Comparison of ENCODE assay signal across 15 mouse cellular contexts in genomic region chr16:21537312-21537711, GRCm38 (mm10).
DNase-seq lines count a peak whose midpoint lies in the region; ATAC-seq and TF ChIP-seq lines count a peak whose summit lies in the region.
"Had no signal": no experiment of that assay in that cellular context is flagged by ENCODE, and none has a peak within 500 bp of the region (broad histone marks: within the 10 kb centered on the region; RNA-seq: fewer than 3 reads in every experiment).

No protein-coding gene starts in this region.

- 73% methylated on average over 3 of the region's 3 CpGs for WGBS in liver, adult 2 months
- 58% methylated on average over 3 of the region's 3 CpGs for WGBS in embryonic facial prominence, embryonic 14.5 days

- TF ChIP-seq POLR2A in liver, adult 2 months (IDR thresholded peaks at IDR 0.05; ENCODE audit: extremely low read depth, insufficient read depth, low read length): no peak

- H3K4me1 ChIP-seq in liver, adult 2 months (ENCODE audit: control insufficient read depth, insufficient read depth, low read length): peaks cover 9% of the 10 kb centered on the region
- peaks cover 2% of the 10 kb centered on the region; the same call in 1 of the 2 replicates for H3K4me1 ChIP-seq in E14TG2a.4 (replicated peaks; ENCODE audit: low read depth, low read length)
- H3K4me1 ChIP-seq in embryonic facial prominence, embryonic 14.5 days (ENCODE audit: control insufficient read depth, insufficient read depth, low read length): no peaks in the 10 kb centered on the region
- H3K4me1 ChIP-seq: hindbrain, embryonic 13.5 days; midbrain, embryonic 12.5 days had no signal

- H3K9me3 ChIP-seq in E14TG2a.4 (ENCODE audit: low read length): no peaks in the 10 kb centered on the region
- H3K9me3 ChIP-seq in embryonic facial prominence, embryonic 14.5 days (ENCODE audit: control insufficient read depth, low read length): no peaks in the 10 kb centered on the region
- H3K9me3 ChIP-seq: hindbrain, embryonic 13.5 days; kidney, embryonic 15.5 days; midbrain, embryonic 12.5 days had no signal

- H3K4me2 ChIP-seq in embryonic facial prominence, embryonic 14.5 days (ENCODE audit: low read depth, low read length): no peak overlapping the region
- H3K4me2 ChIP-seq: heart, embryonic 11.5 days; hindbrain, embryonic 13.5 days; kidney, embryonic 15.5 days; midbrain, embryonic 12.5 days had no signal

- H3K79me2 ChIP-seq in liver, adult 2 months (ENCODE audit: control insufficient read depth, insufficient read depth, low read length): no peaks in the 10 kb centered on the region

- peak; percentile 34 for TF ChIP-seq CTCF in gastrocnemius, adult 2 months (IDR thresholded peaks at IDR 0.05)
- no peak for TF ChIP-seq CTCF in liver, adult 2 months (IDR thresholded peaks at IDR 0.05; ENCODE audit: low read depth, low read length)
- TF ChIP-seq CTCF in E14TG2a.4 (conservative IDR thresholded peaks at IDR 0.05; ENCODE audit: low read length): 0 out of 2 replicates have a peak, but pooled peaks have one; percentile 14

- no peak overlapping the region for H3K27ac ChIP-seq in gastrocnemius, adult 2 months
- H3K27ac ChIP-seq in liver, adult 2 months (replicated peaks; ENCODE audit: insufficient read depth, low read depth, low read length): no peak overlapping the region
- no peak overlapping the region for H3K27ac ChIP-seq in embryonic facial prominence, embryonic 14.5 days (replicated peaks; ENCODE audit: low read depth, low read length)
- H3K27ac ChIP-seq: hindbrain, embryonic 13.5 days; kidney, embryonic 15.5 days; midbrain, embryonic 12.5 days had no signal

- no peak overlapping the region for H3K4me3 ChIP-seq in gastrocnemius, adult 2 months
- H3K4me3 ChIP-seq in liver, adult 2 months (ENCODE audit: insufficient read depth, low read depth, low read length): no peak overlapping the region
- no peak overlapping the region for H3K4me3 ChIP-seq in E14TG2a.4 (replicated peaks; ENCODE audit: low read length)
- H3K4me3 ChIP-seq in embryonic facial prominence, embryonic 14.5 days (ENCODE audit: low read depth, low read length): no peak overlapping the region
- H3K4me3 ChIP-seq: hindbrain, embryonic 13.5 days; kidney, embryonic 15.5 days; midbrain, embryonic 12.5 days had no signal

- ATAC-seq in embryonic facial prominence, embryonic 14.5 days (ENCODE audit: low read depth): no peak
- no peak for ATAC-seq in megakaryocyte-erythroid progenitor cell, adult 5-6 weeks (replicated peaks; ENCODE audit: low FRiP score, low TSS enrichment, poor library complexity, severe bottlenecking)

- intact Hi-C loops in gastrocnemius, adult 2 months (cut with DNase I): loop anchor here (2.0 to 5.0 kb wide), 2 partner anchors 49 to 190 kb away; no protein-coding TSS in a partner anchor

- no peaks in the 10 kb centered on the region for H3K36me3 ChIP-seq in liver, adult 2 months (ENCODE audit: control insufficient read depth, insufficient read depth, low read length)
- H3K36me3 ChIP-seq in E14TG2a.4 (ENCODE audit: insufficient read depth, low read length): 0 out of 2 replicates have a peak, but pooled peaks cover 4% of the 10 kb centered on the region
- H3K36me3 ChIP-seq in embryonic facial prominence, embryonic 14.5 days (ENCODE audit: control insufficient read depth, insufficient read depth, low read length): no peaks in the 10 kb centered on the region
- H3K36me3 ChIP-seq: midbrain, embryonic 12.5 days had no signal

- H3K27me3 ChIP-seq in liver, adult 2 months (ENCODE audit: control insufficient read depth, insufficient read depth, low read length): no peaks in the 10 kb centered on the region
- H3K27me3 ChIP-seq in E14TG2a.4 (ENCODE audit: insufficient read depth, low read length): no peaks in the 10 kb centered on the region
- H3K27me3 ChIP-seq in embryonic facial prominence, embryonic 14.5 days (replicated peaks; ENCODE audit: control insufficient read depth, insufficient read depth, low read length): no peaks in the 10 kb centered on the region
- H3K27me3 ChIP-seq: hindbrain, embryonic 13.5 days; kidney, embryonic 15.5 days; midbrain, embryonic 12.5 days had no signal

- H3K9ac ChIP-seq in liver, adult 2 months (ENCODE audit: low read depth, low read length): no peak overlapping the region
- H3K9ac ChIP-seq in embryonic facial prominence, embryonic 14.5 days (ENCODE audit: low read depth, low read length): no peak overlapping the region
- H3K9ac ChIP-seq: hindbrain, embryonic 13.5 days; kidney, embryonic 15.5 days; midbrain, embryonic 12.5 days had no signal

- DNase-seq in gastrocnemius, adult 2 months: no peak
- DNase-seq in gastrocnemius, postnatal 10 days: no peak
- DNase-seq in liver, adult 2 months (ENCODE audit: extremely low read depth, low read depth, low spot score): peak; percentile 20
- no peak for DNase-seq in liver
- peak; percentile 22 for DNase-seq in embryonic facial prominence, embryonic 14.5 days (ENCODE audit: low spot score)
- DNase-seq in kidney, postnatal 14 days: no peak
- DNase-seq: adrenal gland, postnatal 36 days; lung, postnatal 10 days; thymus, postnatal 14 days had no signal

Comparison
In these comparisons a context has a peak if more than half of its experiments do, and no peak if none do; other contexts are left out.
1. DNase-seq: peak in liver, adult 2 months (single experiment) and embryonic facial prominence, embryonic 14.5 days (single experiment); none in gastrocnemius, adult 2 months (single experiment), gastrocnemius, postnatal 10 days (single experiment), liver (single experiment) and kidney, postnatal 14 days (single experiment).